Mouse (Mus musculus): ENCODE results near the gene Pbp2.

Gene Pbp2

GRCm38 (mm10) chr6:135299024-135299550 lies 11.1 kb downstream of the Pbp2 start:
- DNase-seq, result no peak

- DNase-seq, result no peak
These were observed 12.6 kb downstream of the Pbp2 start for GRCm38 (mm10) chr6:135297570-135297969.

GRCm38 (mm10) chr6:135296267-135296666 lies 13.9 kb downstream of the Pbp2 start:
- DNase-seq, result no peak

GRCm38 (mm10) chr6:135295082-135295861 lies 14.9 kb downstream of the Pbp2 start:
- no peak for DNase-seq

GRCm38 (mm10) chr6:135294150-135294549 lies 16.1 kb downstream of the Pbp2 start:
- DNase-seq, result no peak

- no peak for DNase-seq
These were observed 17.8 kb downstream of the Pbp2 start for GRCm38 (mm10) chr6:135292391-135292790.

GRCm38 (mm10) chr6:135279856-135280255 lies 30.3 kb downstream of the Pbp2 start:
- no peak for DNase-seq

GRCm38 (mm10) chr6:135279286-135279685 lies 30.9 kb downstream of the Pbp2 start:
- no peak for DNase-seq

- DNase-seq, result no peak
These were observed 31.9 kb downstream of the Pbp2 start for GRCm38 (mm10) chr6:135278302-135278701.

- no peak for DNase-seq
These were observed 33.5 kb downstream of the Pbp2 start for GRCm38 (mm10) chr6:135276474-135277295.

GRCm38 (mm10) chr6:135275231-135275630 lies 35.0 kb downstream of the Pbp2 start:
- no peak for DNase-seq

GRCm38 (mm10) chr6:135273066-135273465 lies 37.1 kb downstream of the Pbp2 start:
- no peak for DNase-seq

- DNase-seq, result no peak
These were observed 38.4 kb downstream of the Pbp2 start for GRCm38 (mm10) chr6:135271761-135272160.

- DNase-seq, result no peak
These were observed 40.6 kb downstream of the Pbp2 start for GRCm38 (mm10) chr6:135269626-135270025.

GRCm38 (mm10) chr6:135268392-135268791 lies 41.8 kb downstream of the Pbp2 start:
- DNase-seq, result no peak

- DNase-seq, result no peak
These were observed 43.0 kb downstream of the Pbp2 start for GRCm38 (mm10) chr6:135267221-135267620.

- DNase-seq, result no peak
These were observed 44.1 kb downstream of the Pbp2 start for GRCm38 (mm10) chr6:135266056-135266455.

- no peak for DNase-seq
These were observed 46.1 kb downstream of the Pbp2 start for GRCm38 (mm10) chr6:135264136-135264535.

- no peak for DNase-seq
These were observed 47.6 kb downstream of the Pbp2 start for GRCm38 (mm10) chr6:135262565-135262964.

GRCm38 (mm10) chr6:135261124-135261523 lies 49.1 kb downstream of the Pbp2 start:
- DNase-seq, result no peak

GRCm38 (mm10) chr6:135260435-135260834 lies 49.8 kb downstream of the Pbp2 start:
- DNase-seq, result no peak

Measured in cerebellum, adult 11 months (tissue).